Comparison of ENCODE assay signal across 8 mouse cellular contexts in the genomic region with DNA sequence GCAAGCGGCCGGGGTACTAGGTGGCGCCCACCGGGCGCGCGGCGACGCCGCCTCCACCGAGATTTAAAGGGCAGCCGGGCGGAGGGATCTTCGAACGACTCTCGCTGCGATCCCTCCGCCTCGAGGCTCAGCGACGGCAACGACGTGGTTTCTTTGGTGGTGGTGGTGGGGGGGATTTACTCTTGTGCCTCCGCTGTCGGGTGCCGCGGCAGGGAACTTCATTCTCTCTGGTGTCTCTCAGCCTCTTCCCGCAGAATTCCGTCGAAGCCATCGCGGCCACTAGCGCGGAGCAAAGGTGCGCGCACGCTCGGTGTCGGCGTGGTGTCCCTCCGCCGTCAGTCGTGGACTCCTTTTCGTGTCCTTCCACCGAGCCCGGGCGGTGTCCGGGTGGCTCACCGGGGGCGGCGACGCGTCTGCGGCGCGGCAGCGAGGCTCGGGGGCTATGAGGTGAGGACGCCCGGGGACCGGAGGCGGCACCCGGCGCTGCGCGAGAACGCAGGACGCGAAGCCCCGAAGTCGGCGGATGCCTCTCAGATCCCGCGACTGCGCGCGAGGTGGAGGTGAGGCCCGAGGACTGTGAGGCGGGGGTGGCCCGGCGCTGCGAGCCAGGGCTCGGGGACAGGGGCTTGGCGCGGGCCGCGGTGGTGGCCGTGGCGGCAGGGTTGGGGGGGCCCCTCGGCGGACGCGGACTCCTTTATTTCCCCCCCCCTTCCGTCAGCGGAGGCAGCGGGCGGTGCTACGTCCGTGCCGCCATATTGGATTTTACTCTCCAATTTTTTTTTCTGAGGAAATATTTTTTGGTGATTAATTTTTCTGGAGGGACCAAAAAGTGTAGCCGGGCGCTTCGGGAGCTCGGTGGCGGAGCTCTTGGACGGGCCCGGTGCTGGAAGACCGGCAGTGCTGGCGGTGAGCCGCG. TPM values are rescaled to one million over a fixed set of nuclear protein-coding genes. Genes with fewer than 3 reads are reported as not detected.
DNase-seq lines count a peak whose midpoint lies in the region; ATAC-seq and TF ChIP-seq lines count a peak whose summit lies in the region.

No protein-coding gene starts in this region.

- under 1% methylated on average over 108 of the region's 111 CpGs for WGBS in cerebellum, adult 2 months
- under 1% methylated on average over 111 of the region's 111 CpGs for WGBS in lung, embryonic 15.5 days
- WGBS in olfactory bulb, adult 2 months, result under 1% methylated on average over 111 of the region's 111 CpGs

- H3K27ac ChIP-seq in MEL (ENCODE audit: control insufficient read depth, low read depth, low read length), result peak overlapping the region; percentile 100
- H3K27ac ChIP-seq in cerebellum, adult 2 months (ENCODE audit: insufficient read depth, low read length), result peak overlapping the region; percentile 100
- peak overlapping the region; percentile 100 for H3K27ac ChIP-seq in lung, embryonic 15.5 days
- peak overlapping the region; percentile 100 for H3K27ac ChIP-seq in olfactory bulb, adult 2 months (ENCODE audit: insufficient read depth, low read depth, low read length)

- H3K79me2 ChIP-seq in MEL (ENCODE audit: control insufficient read depth, insufficient read depth, low read length, poor library complexity), result peaks cover 36% of the 10 kb centered on the region

- peaks cover 0 to 9% of the 10 kb centered on the region in 2 experiments; a peak in 2 of 4 replicates for H3K4me1 ChIP-seq in MEL (ENCODE audit: control insufficient read depth in 1 of 2, insufficient read depth in 2 of 2, low read length in 2 of 2)
- H3K4me1 ChIP-seq in cerebellum, adult 2 months (ENCODE audit: control insufficient read depth, insufficient read depth, low read length), result peaks cover 24% of the 10 kb centered on the region
- H3K4me1 ChIP-seq in lung, embryonic 15.5 days, result peaks cover 22% of the 10 kb centered on the region
- H3K4me1 ChIP-seq in olfactory bulb, adult 2 months (ENCODE audit: control insufficient read depth, insufficient read depth, low read length), result peaks cover 2% of the 10 kb centered on the region; the same call in 1 of the 2 replicates

- H3K9ac ChIP-seq in MEL (ENCODE audit: control insufficient read depth, low read depth, low read length, poor library complexity, severe bottlenecking), result peak overlapping the region; percentile 100
- peak overlapping the region; percentile 99 for H3K9ac ChIP-seq in lung, embryonic 15.5 days

- peak; percentile 44 for ATAC-seq in hematopoietic stem cell, adult 5-6 weeks (replicated peaks in 1 of 2; ENCODE audit: insufficient read depth in 1 of 2, low FRiP score in 2 of 2, low TSS enrichment in 1 of 2, low read depth in 1 of 2, poor library complexity in 2 of 2, severe bottlenecking in 2 of 2)
- peak; percentile 56 for ATAC-seq in lung, embryonic 15.5 days (ENCODE audit: borderline replicate concordance, extremely low read depth, low FRiP score, low TSS enrichment)

- DNase-seq in MEL (ENCODE audit: low read depth, low spot score), result peak; percentile 94
- peak; percentile 88 to 96 for DNase-seq in cerebellum, adult 2 months
- peak; percentile 94 for DNase-seq in forelimb bud, embryonic 11.5 days (ENCODE audit: low read depth, low spot score)
- DNase-seq in layer of hippocampus, adult 9-10 months (ENCODE audit: low spot score), result peak; percentile 60
- DNase-seq in thymus, adult 18-20 months, result peak; percentile 71 to 75

- peaks cover 0 to 2% of the 10 kb centered on the region in 2 experiments; a peak in 1 of 4 replicates for H3K36me3 ChIP-seq in MEL (ENCODE audit: control insufficient read depth in 1 of 2, insufficient read depth in 2 of 2, low read length in 2 of 2)
- no peaks in the 10 kb centered on the region; the same call in 1 of the 2 replicates for H3K36me3 ChIP-seq in lung, embryonic 15.5 days

- TF ChIP-seq CTCF in MEL (IDR thresholded peaks at IDR 0.05 in 2 of 3, conservative IDR thresholded peaks at IDR 0.05 in 1 of 3; ENCODE audit: control insufficient read depth in 1 of 3, insufficient read depth in 1 of 3, low read depth in 2 of 3, low read length in 3 of 3, poor library complexity in 1 of 3, severe bottlenecking in 1 of 3), result no peak
- no peak for TF ChIP-seq CTCF in cerebellum, adult 2 months (IDR thresholded peaks at IDR 0.05; ENCODE audit: borderline replicate concordance, insufficient read depth, low read depth, low read length)
- TF ChIP-seq CTCF in olfactory bulb, adult 2 months (IDR thresholded peaks at IDR 0.05; ENCODE audit: insufficient read depth, low read depth, low read length), result 0 out of 2 replicates have a peak, but pooled peaks have one; percentile 5

- H3K27me3 ChIP-seq in MEL (ENCODE audit: control insufficient read depth in 1 of 2, insufficient read depth in 2 of 2, low read length in 2 of 2), result peaks cover 6 to 9% of the 10 kb centered on the region in 2 experiments
- H3K27me3 ChIP-seq in cerebellum, adult 2 months (ENCODE audit: control insufficient read depth, insufficient read depth, low read length), result no peaks in the 10 kb centered on the region
- H3K27me3 ChIP-seq in lung, embryonic 15.5 days, result no peaks in the 10 kb centered on the region

- TF ChIP-seq RAD21 in MEL (IDR thresholded peaks at IDR 0.05; ENCODE audit: low read depth, low read length), result no peak

- H3K4me3 ChIP-seq in MEL (ENCODE audit: control insufficient read depth in 1 of 2, insufficient read depth in 1 of 2, low read depth in 2 of 2, low read length in 2 of 2), result peak overlapping the region; percentile 92 to 99
- peak overlapping the region; percentile 96 for H3K4me3 ChIP-seq in cerebellum, adult 2 months (replicated peaks; ENCODE audit: insufficient read depth, low read depth, low read length)
- peak overlapping the region; percentile 80 for H3K4me3 ChIP-seq in lung, embryonic 15.5 days
- peak overlapping the region; percentile 93 for H3K4me3 ChIP-seq in olfactory bulb, adult 2 months (ENCODE audit: insufficient read depth, low read depth, low read length)

- H3K9me3 ChIP-seq in MEL (replicated peaks; ENCODE audit: insufficient read depth, low read length), result no peaks in the 10 kb centered on the region
- H3K9me3 ChIP-seq in lung, embryonic 15.5 days, result no peaks in the 10 kb centered on the region

- peak overlapping the region; percentile 90 for H3K4me2 ChIP-seq in lung, embryonic 15.5 days

- no peak for TF ChIP-seq EP300 in MEL (IDR thresholded peaks at IDR 0.05; ENCODE audit: low read depth in 1 of 2, low read length in 2 of 2)

- peak; percentile 41 to 93 for TF ChIP-seq POLR2A in MEL (IDR thresholded peaks at IDR 0.05; ENCODE audit: control insufficient read depth in 1 of 2, insufficient read depth in 1 of 2, low read depth in 1 of 2, low read length in 2 of 2, poor library complexity in 1 of 2)
- peak; percentile 72 for TF ChIP-seq POLR2A in cerebellum, adult 2 months (IDR thresholded peaks at IDR 0.05; ENCODE audit: borderline replicate concordance, insufficient read depth, low read length)
- peak; percentile 47; the same call in 1 of the 2 replicates for TF ChIP-seq POLR2A in olfactory bulb, adult 2 months (IDR thresholded peaks at IDR 0.05; ENCODE audit: insufficient read depth, low read depth, low read length)

TF ChIP-seq in MEL, 35 proteins besides CTCF, POLR2A, EP300 and RAD21 (continues in another document):
- TF ChIP-seq TAL1 (IDR thresholded peaks at IDR 0.05; ENCODE audit: low read length) (no peak), MXI1 (IDR thresholded peaks at IDR 0.05; ENCODE audit: low read depth, low read length) (no peak; the same call in 1 of the 2 replicates), KAT2A (conservative IDR thresholded peaks at IDR 0.05; ENCODE audit: low read depth, low read length) (peak; percentile 96), POLR2AphosphoS2 (IDR thresholded peaks at IDR 0.05; ENCODE audit: low read length) (no peak; the same call in 1 of the 2 replicates), MAZ (IDR thresholded peaks at IDR 0.05; ENCODE audit: low read depth, low read length) (peak; percentile 91), POLR2AphosphoS5 (IDR thresholded peaks at IDR 0.05; ENCODE audit: borderline replicate concordance, low read depth, low read length) (no peak), MAFK (IDR thresholded peaks at IDR 0.05; ENCODE audit: borderline replicate concordance, low read depth, low read length) (no peak), ELF1 (IDR thresholded peaks at IDR 0.05; ENCODE audit: low read depth, low read length) (0 out of 2 replicates have a peak, but pooled peaks have one; percentile 6), BHLHE40 (IDR thresholded peaks at IDR 0.05; ENCODE audit: borderline replicate concordance, low read depth, low read length) (no peak), MYB (IDR thresholded peaks at IDR 0.05; ENCODE audit: low read depth, low read length) (no peak), SIN3A (IDR thresholded peaks at IDR 0.05; ENCODE audit: low read length) (peak; percentile 1; the same call in 1 of the 2 replicates), TCF12 (IDR thresholded peaks at IDR 0.05; ENCODE audit: low read depth, low read length) (no peak; the same call in 1 of the 2 replicates), MEF2A (IDR thresholded peaks at IDR 0.05; ENCODE audit: extremely low read depth, insufficient replicate concordance, low read depth, low read length, poor library complexity, severe bottlenecking) (0 out of 2 replicates have a peak, but pooled peaks have one; percentile 8), MYC (IDR thresholded peaks at IDR 0.05; ENCODE audit: low read depth, low read length) (0 out of 2 replicates have a peak, but pooled peaks have one; percentile 40), HCFC1 (IDR thresholded peaks at IDR 0.05; ENCODE audit: low read depth, low read length) (peak; percentile 61; the same call in 1 of the 2 replicates)

RNA-seq across cellular contexts. Expression of a gene that starts 0.8 kb away (rescaled TPM):
- total RNA-seq in MEL (2012; rRNA removed), result 14.9 and 16.1 TPM in 2 replicates
- polyA plus RNA-seq in MEL (2012; ENCODE audit: insufficient read depth in 1 of 2, insufficient read length in 2 of 2, low read depth in 1 of 2, low replicate concordance in 2 of 2, missing spikeins in 1 of 2), result 10 to 100 TPM in 1 of 2 experiments, not detected in 1; 23.9 TPM
- polyA plus RNA-seq in cerebellum, adult 2 months (2012; rRNA removed), result 36.9 and 38.3 TPM in 2 replicates
- total RNA-seq in hematopoietic stem cell, adult 5-6 weeks (2017), result 75.8 and 85.8 TPM in 2 replicates
- polyA plus RNA-seq in lung, embryonic 15.5 days (2015; fragmentation: Nextera tagmentation; extraction: Ambion mirVana), result 25.9 and 31.8 TPM in 2 replicates
- polyA plus RNA-seq in olfactory bulb, adult 2 months (2012; ENCODE audit: insufficient read depth, insufficient read length, low replicate concordance, missing spikeins), result 90.0 TPM in 1 of 2 replicates, not detected in the other

RNA-seq across cellular contexts. Expression of a gene that starts 59.9 kb away (rescaled TPM):
- total RNA-seq in MEL (2012; rRNA removed), result 16.7 and 22.4 TPM in 2 replicates
- 10 to 100 TPM in 1 of 2 experiments, not detected in 1; 32.3 TPM for polyA plus RNA-seq in MEL (2012; ENCODE audit: insufficient read depth in 1 of 2, insufficient read length in 2 of 2, low read depth in 1 of 2, low replicate concordance in 2 of 2, missing spikeins in 1 of 2)
- polyA plus RNA-seq in cerebellum, adult 2 months (2012; rRNA removed), result 37.2 and 38.2 TPM in 2 replicates
- 4.6 and 6.1 TPM in 2 replicates for total RNA-seq in hematopoietic stem cell, adult 5-6 weeks (2017)
- 31.9 and 32.2 TPM in 2 replicates for polyA plus RNA-seq in lung, embryonic 15.5 days (2015; fragmentation: Nextera tagmentation; extraction: Ambion mirVana)
- polyA plus RNA-seq in olfactory bulb, adult 2 months (2012; ENCODE audit: insufficient read depth, insufficient read length, low replicate concordance, missing spikeins), result not detected in 2 replicates

Comparison
In these comparisons a context has a peak if more than half of its experiments do, and no peak if none do; other contexts are left out.
1. Peak in every context shown above with its lines: DNase-seq, ATAC-seq, H3K4me3 ChIP-seq and H3K27ac ChIP-seq.